Mouse (Mus musculus) midbrain, postnatal 0 days (tissue): ENCODE measurements around the gene Ttc41. TPM values are rescaled to one million over a fixed set of nuclear protein-coding genes. Genes with fewer than 3 reads are reported as not detected.

Experiments used
- ATAC-seq: fragments of 200-750 bp; cut with Nextera tagmentation; 2 replicates; pipeline ENCODE4 v1.8.0; 2017; ENCODE audit warnings: moderate number of reproducible peaks, mild to moderate bottlenecking, moderate TSS enrichment, moderate library complexity; ENCODE audit not compliant: low FRiP score
- DNase-seq: peaks from one replicate; pipeline ENCODE4 v3.0.0-alpha.2; 2015; ENCODE audit warnings: low spot score
- H3K27ac ChIP-seq: fragments of 300-500 bp; sonication (generic); 2 replicates; pipeline ENCODE4 v1.5.1; 2014; ENCODE audit warnings: low read depth, mild to moderate bottlenecking, low read length, mixed read lengths
- H3K27me3 ChIP-seq: fragments of 300-500 bp; sonication (generic); 2 replicates; pipeline ENCODE4 v1.6.1; 2014; ENCODE audit warnings: low read length, control low read depth, mixed read lengths; ENCODE audit not compliant: insufficient read depth
- H3K36me3 ChIP-seq: fragments of 300-500 bp; sonication (generic); 2 replicates; pipeline ENCODE4 v1.6.1; 2014; ENCODE audit warnings: low read length, control low read depth, mixed read lengths; ENCODE audit not compliant: insufficient read depth
- H3K4me1 ChIP-seq: fragments of 300-500 bp; sonication (generic); 2 replicates; pipeline ENCODE4 v1.6.1; 2014; ENCODE audit warnings: mild to moderate bottlenecking, control low read depth, antibody characterized with exemption, low read length, mixed read lengths; ENCODE audit not compliant: insufficient read depth
- H3K4me2 ChIP-seq: fragments of 300-500 bp; sonication (generic); 2 replicates; pipeline ENCODE4 v1.6.1; 2014; ENCODE audit warnings: low read depth, mild to moderate bottlenecking, low read length, mixed read lengths; ENCODE audit not compliant: poor library complexity, severe bottlenecking
- H3K4me3 ChIP-seq: fragments of 300-500 bp; sonication (generic); 2 replicates; pipeline ENCODE4 v1.5.1; 2014; ENCODE audit warnings: low read depth, mild to moderate bottlenecking, low read length, moderate library complexity
- H3K9ac ChIP-seq: fragments of 300-500 bp; sonication (generic); replicated peaks from 2 replicates; pipeline ENCODE4 v1.6.1; 2014; ENCODE audit warnings: mild to moderate bottlenecking, low read length, moderate library complexity, mixed read lengths; ENCODE audit not compliant: poor library complexity, severe bottlenecking
- H3K9me3 ChIP-seq: fragments of 300-500 bp; sonication (generic); 2 replicates; pipeline ENCODE4 v1.6.1; 2016; ENCODE audit warnings: low read length, control low read depth
- CTCF ChIP-seq: IDR thresholded peaks from 2 replicates; pipeline ENCODE4 v1.5.1; 2016; ENCODE audit warnings: antibody characterized with exemption, mild to moderate bottlenecking
- WGBS: fragments of 180-500 bp; shearing (Covaris S2); extraction: QIAGEN DNeasy Blood & Tissue Kit; methylation state at CpG from one replicate; pipeline ENCODE4 v1.1.7; 2014; 5-methylcytosine and 5-hydroxymethylcytosine counted together
- polyA plus RNA-seq: library from polyadenylated mRNA; unstranded; fragments of >200 nt; fragmentation: Nextera tagmentation; extraction: Ambion mirVana; gene quantifications from 2 replicates; pipeline ENCODE4 v1.2.1, GENCODE M21; 2015
- total RNA-seq: library from RNA; depleted of rRNA; stranded (reverse); fragments of >200 nt; gene quantifications from 2 replicates; pipeline ENCODE4 v1.2.3, GENCODE M21; 2014

Gene Ttc41
- total and polyA plus RNA-seq, 2 experiments from 2014 or later, result 1.6 to 1.8 TPM

- no peak for DNase-seq
- H3K4me1 ChIP-seq, result peaks cover 6% of the 10 kb centered on the region; the same call in 1 of the 2 replicates
- no peak overlapping the region for H3K9ac ChIP-seq
- peaks cover 49% of the 10 kb centered on the region for H3K36me3 ChIP-seq
- TF ChIP-seq CTCF, result no peak
- 56% methylated on average over 3 of the region's 3 CpGs for WGBS
- H3K4me3 ChIP-seq, result no peak overlapping the region
- H3K4me2 ChIP-seq, result no peak overlapping the region
- no peak for ATAC-seq
- no peak overlapping the region for H3K27ac ChIP-seq
- no peaks in the 10 kb centered on the region for H3K9me3 ChIP-seq
- H3K27me3 ChIP-seq, result no peaks in the 10 kb centered on the region
These were observed 4.6 kb upstream of the Ttc41 start for GRCm38 (mm10) chr10:86700973-86701372.

GRCm38 (mm10) chr10:86702312-86702920 is 3.2 kb upstream of the Ttc41 start:
- Histone ChIP-seq H3K36me3 (peaks cover 43% of the 10 kb centered on the region), H3K9me3 (no peaks in the 10 kb centered on the region), H3K4me3 (no peak overlapping the region), H3K27me3 (no peaks in the 10 kb centered on the region), H3K4me2 (no peak overlapping the region), H3K27ac (no peak overlapping the region), H3K9ac (no peak overlapping the region), H3K4me1 (peaks cover 6% of the 10 kb centered on the region; the same call in 1 of the 2 replicates)
- 43% methylated on average over 4 of the region's 4 CpGs for WGBS
- DNase-seq (peak; percentile 58), ATAC-seq (no peak)
- no peak for TF ChIP-seq CTCF

- Histone ChIP-seq H3K4me3 (no peak overlapping the region), H3K27me3 (no peaks in the 10 kb centered on the region), H3K4me1 (peaks cover 6% of the 10 kb centered on the region; the same call in 1 of the 2 replicates), H3K27ac (no peak overlapping the region), H3K36me3 (peaks cover 34% of the 10 kb centered on the region), H3K4me2 (0 out of 2 replicates have a peak overlapping the region, but pooled peaks have one; percentile 87), H3K9me3 (no peaks in the 10 kb centered on the region), H3K9ac (no peak overlapping the region)
- ATAC-seq, result no peak
- DNase-seq, result no peak
- 76% methylated on average over 4 of the region's 4 CpGs for WGBS
- TF ChIP-seq CTCF, result no peak
These were observed 2.2 kb upstream of the Ttc41 start for GRCm38 (mm10) chr10:86703375-86703774.

- peaks cover 29% of the 10 kb centered on the region for H3K36me3 ChIP-seq
- H3K9me3 ChIP-seq, result no peaks in the 10 kb centered on the region
- no peak for DNase-seq
- H3K4me1 ChIP-seq, result peaks cover 6% of the 10 kb centered on the region; the same call in 1 of the 2 replicates
- peak overlapping the region; percentile 89 for H3K9ac ChIP-seq
- WGBS, result 5% methylated on average over 8 of the region's 8 CpGs
- no peaks in the 10 kb centered on the region for H3K27me3 ChIP-seq
- H3K27ac ChIP-seq, result no peak overlapping the region
- ATAC-seq, result no peak
- H3K4me2 ChIP-seq, result peak overlapping the region; percentile 87
- TF ChIP-seq CTCF, result no peak
- peak overlapping the region; percentile 76 for H3K4me3 ChIP-seq
These were observed 1.5 kb upstream of the Ttc41 start for GRCm38 (mm10) chr10:86704141-86704540.

GRCm38 (mm10) chr10:86704589-86705191 is 921 bp upstream of the Ttc41 start:
- Histone ChIP-seq H3K27ac (peak overlapping the region; percentile 85), H3K4me1 (peaks cover 6% of the 10 kb centered on the region; the same call in 1 of the 2 replicates), H3K36me3 (peaks cover 24% of the 10 kb centered on the region), H3K4me3 (peak overlapping the region; percentile 76), H3K27me3 (no peaks in the 10 kb centered on the region), H3K9ac (peak overlapping the region; percentile 89), H3K4me2 (peak overlapping the region; percentile 87), H3K9me3 (no peaks in the 10 kb centered on the region)
- TF ChIP-seq CTCF, result no peak
- WGBS, result under 1% methylated on average over 33 of the region's 33 CpGs
- ATAC-seq, result peak; percentile 4
- DNase-seq, result peak; percentile 55
